Comparison of ENCODE assay signal across 12 mouse cellular contexts in genomic region chr13:64422607-64422957, GRCm38 (mm10).
"Had no signal": no experiment of that assay in that cellular context is flagged by ENCODE, and none has a peak within 500 bp of the region (broad histone marks: within the 10 kb centered on the region; RNA-seq: fewer than 3 reads in every experiment).

No protein-coding gene starts in this region.

- H3K4me3 ChIP-seq: kidney, embryonic 15.5 days; limb, embryonic 10.5 days; liver, embryonic 12.5 days; lung, embryonic 15.5 days; midbrain, embryonic 10.5 days; neural tube, embryonic 13.5 days had no signal

- H3K4me2 ChIP-seq: kidney, embryonic 15.5 days; liver, embryonic 12.5 days; lung, embryonic 15.5 days; neural tube, embryonic 13.5 days had no signal

- H3K27me3 ChIP-seq: kidney, embryonic 15.5 days; liver, embryonic 12.5 days; lung, embryonic 15.5 days; neural tube, embryonic 13.5 days had no signal

- DNase-seq: kidney, adult 2 months; kidney, postnatal 14 days; midbrain, embryonic 14.5 days; retina, postnatal 1 day; right cerebral cortex, postnatal 4 days; spleen, adult 18-20 months had no signal

- H3K27ac ChIP-seq: limb, embryonic 10.5 days; liver, embryonic 12.5 days; lung, embryonic 15.5 days; midbrain, embryonic 10.5 days; neural tube, embryonic 13.5 days had no signal

- H3K9ac ChIP-seq: kidney, embryonic 15.5 days; liver, embryonic 12.5 days; lung, embryonic 15.5 days; neural tube, embryonic 13.5 days had no signal

- ATAC-seq: liver, embryonic 12.5 days had no signal

- H3K9me3 ChIP-seq: kidney, embryonic 15.5 days; limb, embryonic 10.5 days; liver, embryonic 12.5 days; lung, embryonic 15.5 days; midbrain, embryonic 10.5 days; neural tube, embryonic 13.5 days had no signal

- H3K4me1 ChIP-seq: limb, embryonic 10.5 days; lung, embryonic 15.5 days; midbrain, embryonic 10.5 days; neural tube, embryonic 13.5 days had no signal

- H3K36me3 ChIP-seq: kidney, embryonic 15.5 days; limb, embryonic 10.5 days; liver, embryonic 12.5 days; lung, embryonic 15.5 days; midbrain, embryonic 10.5 days; neural tube, embryonic 13.5 days had no signal
